Mouse (Mus musculus) macrophage (primary cell): ENCODE measurements around the gene Tmed1. TPM values are rescaled to one million over a fixed set of nuclear protein-coding genes. Genes with fewer than 3 reads are reported as not detected.
"Not testable (repeated sequence)": the region's sequence is repeated elsewhere in the genome, so short reads cannot be mapped to it uniquely, and the experiment has no call there.

Experiments used
- H3K27ac ChIP-seq: fragments of 350-480 bp; formaldehyde crosslinking; 2 replicates; pipeline ENCODE4 v1.9.0; 2021
- H3K36me3 ChIP-seq: fragments of 350-480 bp; formaldehyde crosslinking; 2 replicates; pipeline ENCODE4 v1.9.0; 2021; ENCODE audit errors: inconsistent target
- H3K4me3 ChIP-seq: fragments of 350-480 bp; formaldehyde crosslinking; 2 replicates; pipeline ENCODE4 v1.9.0; 2021; ENCODE audit errors: inconsistent target
- H3K79me2 ChIP-seq: fragments of 350-480 bp; formaldehyde crosslinking; 2 replicates; pipeline ENCODE4 v1.9.0; 2021; ENCODE audit errors: inconsistent target
- WGBS: methylation state at CpG from one replicate; pipeline ENCODE4 v1.1.7; 2026; ENCODE audit warnings: inconsistent platforms; ENCODE audit not compliant: missing documents; 5-methylcytosine and 5-hydroxymethylcytosine counted together
- polyA plus RNA-seq: library from polyadenylated mRNA; stranded (reverse); fragments of 250-400 nt; gene quantifications from 3 replicates; pipeline ENCODE4 v1.2.4, GENCODE M21; 2018; ENCODE audit warnings: inconsistent platforms

Tmed1 gene
- polyA plus RNA-seq, 1 experiment from 2014 or later: 5.5 TPM

DNA sequence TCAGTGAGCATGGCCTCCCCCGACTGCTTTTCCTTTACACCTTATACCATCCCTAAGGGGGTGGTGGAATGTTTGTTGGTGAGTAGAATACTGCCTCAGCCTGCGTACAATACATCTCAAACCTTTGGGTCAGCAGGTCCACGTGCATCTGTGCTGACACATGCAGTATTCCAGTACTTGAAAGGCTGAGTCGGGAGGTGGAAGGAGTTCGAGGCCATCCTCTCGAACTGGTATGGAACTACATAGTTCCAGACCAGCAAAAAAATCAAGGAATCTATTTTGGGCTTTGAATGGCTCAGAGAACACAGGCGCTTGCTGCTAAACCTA, 600 bp upstream of the Tmed1 start:
- WGBS: 13% methylated on average over 7 of the region's 7 CpGs
- Histone ChIP-seq H3K27ac (peak overlapping the region; percentile 81), H3K4me3 (peak overlapping the region; percentile 50), H3K79me2 (no peaks in the 10 kb centered on the region), H3K36me3 (peaks cover 22% of the 10 kb centered on the region)

DNA sequence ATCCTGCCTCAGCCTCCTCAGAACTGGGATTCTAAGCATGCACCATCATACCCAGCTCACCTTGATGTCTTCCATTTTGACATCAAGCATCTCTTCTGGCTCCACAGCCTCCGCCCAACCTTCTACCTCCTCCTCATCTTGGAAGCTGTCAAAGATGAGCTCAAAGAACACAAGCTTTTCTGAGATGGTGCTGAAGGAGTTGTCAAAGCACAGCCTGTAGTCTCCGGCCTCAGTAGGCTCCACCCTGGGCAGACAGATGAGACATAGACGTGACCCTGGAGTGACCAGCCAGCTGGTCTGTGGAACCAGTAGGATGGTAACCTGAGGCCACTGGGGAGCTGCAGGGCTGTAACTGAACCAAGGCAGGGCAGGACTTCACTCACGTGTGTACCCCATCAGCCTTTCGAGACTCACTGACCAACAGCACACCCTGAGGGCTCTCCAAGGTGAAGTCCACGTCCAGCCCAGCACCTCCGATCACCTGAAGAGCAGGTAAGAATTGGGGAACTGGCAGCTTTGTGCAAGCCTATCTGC, 1.1 kb downstream of the Tmed1 start:
- Histone ChIP-seq H3K79me2 (no peaks in the 10 kb centered on the region), H3K4me3 (peak overlapping the region; percentile 50; the same call in 1 of the 2 replicates), H3K27ac (no peak overlapping the region), H3K36me3 (peaks cover 39% of the 10 kb centered on the region)
- 81% methylated on average over 7 of the region's 7 CpGs for WGBS

DNA sequence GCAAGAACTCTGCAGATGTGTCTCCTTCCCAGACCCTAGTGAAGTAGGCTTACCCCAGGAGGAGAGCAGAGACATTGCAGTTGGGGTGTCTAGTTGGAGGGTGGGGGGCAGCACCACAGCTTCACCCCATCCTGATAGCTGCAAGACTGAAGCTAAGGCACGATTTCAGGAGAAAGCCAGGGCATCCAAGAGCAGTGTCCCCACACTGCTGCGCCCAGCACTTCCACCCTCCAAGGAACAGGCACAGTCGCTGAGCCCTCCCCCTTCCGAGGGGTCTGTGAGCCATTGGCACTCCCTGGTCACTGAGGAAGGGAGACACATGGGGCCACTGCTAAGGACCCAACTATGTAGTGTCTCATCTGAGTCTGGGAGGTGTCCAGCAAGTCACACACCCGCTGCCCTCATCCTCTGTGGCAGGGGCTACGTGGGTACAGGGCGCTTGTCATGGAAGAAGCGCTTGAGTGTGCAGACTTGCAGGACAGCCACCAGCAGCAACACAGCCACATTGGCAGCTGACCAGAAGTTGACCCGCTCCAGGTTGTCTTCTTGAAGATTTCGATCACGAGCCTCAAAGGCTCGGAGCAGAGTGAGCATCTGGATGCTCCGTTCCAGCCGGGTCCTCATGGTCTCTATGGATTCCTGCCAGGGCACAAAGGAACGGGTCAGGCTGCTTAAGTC, 2.2 kb downstream of the Tmed1 start:
- no peaks in the 10 kb centered on the region for H3K79me2 ChIP-seq
- no peak overlapping the region for H3K27ac ChIP-seq
- 94% methylated on average over 15 of the region's 15 CpGs for WGBS
- H3K36me3 ChIP-seq: peaks cover 47% of the 10 kb centered on the region
- H3K4me3 ChIP-seq: no peak overlapping the region

DNA sequence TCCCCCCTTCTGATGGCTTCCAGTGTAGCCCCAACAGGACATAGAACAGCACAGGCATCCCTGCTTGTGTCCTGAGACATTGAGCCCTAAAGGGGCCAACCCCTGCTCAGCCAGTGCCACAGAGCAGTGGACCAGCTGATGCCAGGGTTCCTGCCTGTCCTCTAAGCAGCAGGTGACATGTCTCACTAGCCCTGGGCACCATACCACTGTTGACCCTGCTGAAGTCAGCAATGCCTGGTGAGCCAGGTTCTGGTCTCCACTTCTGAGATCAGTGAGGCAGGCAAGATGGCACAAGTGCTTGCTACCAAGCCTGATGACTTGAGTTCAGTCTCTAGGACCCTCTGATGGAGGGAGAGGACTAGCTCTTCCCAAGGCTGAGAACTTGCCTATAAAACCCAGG, 4.3 kb downstream of the Tmed1 start:
- Histone ChIP-seq H3K4me3 (no peak overlapping the region), H3K79me2 (no peaks in the 10 kb centered on the region), H3K27ac (no peak overlapping the region), H3K36me3 (peaks cover 61% of the 10 kb centered on the region)

DNA sequence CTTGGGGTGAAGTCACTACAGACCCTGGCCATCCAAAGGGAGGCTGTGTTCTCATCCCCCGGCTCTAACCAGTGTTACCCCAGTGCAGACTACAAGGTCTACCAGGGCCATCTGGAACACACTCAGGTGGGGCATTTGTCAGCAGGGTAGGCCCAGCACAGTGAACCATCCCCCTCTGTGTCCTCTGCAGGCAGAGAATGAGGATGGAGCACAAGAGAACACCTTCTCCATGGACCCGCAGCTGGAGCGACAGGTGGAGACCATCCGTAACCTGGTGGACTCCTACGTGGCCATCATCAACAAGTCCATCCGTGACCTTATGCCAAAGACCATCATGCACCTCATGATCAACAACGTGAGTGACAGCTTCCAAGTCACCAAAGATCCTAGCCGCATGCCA, 6.7 kb downstream of the Tmed1 start:
- 94% methylated on average over 8 of the region's 8 CpGs for WGBS
- Histone ChIP-seq H3K36me3 (peaks cover 78% of the 10 kb centered on the region), H3K27ac (no peak overlapping the region), H3K4me3 (no peak overlapping the region), H3K79me2 (no peaks in the 10 kb centered on the region)

DNA sequence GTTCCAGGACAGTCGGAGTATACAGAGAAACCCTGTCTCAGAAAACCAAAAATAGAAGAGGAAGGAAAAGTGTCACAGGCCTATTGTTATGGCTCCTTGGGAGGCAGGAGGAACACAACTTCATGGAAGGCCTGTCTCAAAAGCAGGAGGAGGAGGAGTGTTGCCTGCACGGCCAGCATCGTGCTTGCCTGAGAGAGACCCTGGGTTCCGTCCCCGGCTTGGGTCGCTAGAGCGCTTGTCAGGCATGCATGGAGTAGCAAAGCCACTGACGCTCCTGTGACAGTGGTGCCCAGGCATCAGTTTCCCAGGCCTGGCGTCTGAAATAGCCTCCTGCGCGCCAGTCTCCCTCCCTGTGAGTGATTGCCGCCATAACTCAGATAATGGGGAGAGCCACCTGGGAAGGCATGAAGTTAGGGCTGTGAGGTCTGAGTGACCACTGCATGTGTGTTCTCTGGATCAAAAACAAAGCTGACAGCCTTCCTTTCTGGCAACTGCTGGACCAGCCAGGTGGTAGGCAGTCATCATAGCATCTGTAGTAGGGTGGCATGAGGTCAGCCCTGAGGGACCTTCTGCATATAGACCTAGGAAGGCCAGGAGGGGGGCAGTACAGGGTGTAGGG, 11.7 kb downstream of the Tmed1 start:
- whole genome bisulfite sequencing: 95% methylated on average over 12 of the region's 12 CpGs
- no peak overlapping the region for H3K27ac ChIP-seq

DNA sequence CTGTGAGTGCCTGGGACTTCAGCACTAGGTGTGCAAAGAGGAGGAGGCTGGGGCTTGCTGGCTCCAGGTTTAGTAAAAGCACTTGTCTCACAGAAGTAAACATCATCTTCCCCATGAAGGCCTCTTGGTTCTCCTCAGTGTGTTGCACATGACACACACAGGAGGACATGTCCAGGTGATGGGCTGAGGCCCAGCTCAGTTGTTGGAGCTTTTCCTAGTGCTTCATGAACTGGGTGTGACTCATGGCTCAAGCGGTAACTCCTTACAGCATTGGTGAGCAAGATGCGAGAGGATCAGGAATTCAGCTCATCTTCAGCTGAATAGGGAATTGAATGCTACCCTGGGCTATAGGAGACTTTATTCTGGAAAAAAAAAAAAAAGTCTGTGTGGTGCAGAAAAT, 12.4 kb downstream of the Tmed1 start:
- Histone ChIP-seq H3K4me3 (no peak overlapping the region), H3K36me3 (peaks cover 77% of the 10 kb centered on the region), H3K79me2 (no peaks in the 10 kb centered on the region), H3K27ac (no peak overlapping the region)
- WGBS: 96% methylated on average over 2 of the region's 2 CpGs

More for the DNA sequence above, 11.7 kb downstream of the Tmed1 start:
- H3K36me3 ChIP-seq: peaks cover 78% of the 10 kb centered on the region
- H3K4me3 ChIP-seq: no peak overlapping the region
- no peaks in the 10 kb centered on the region for H3K79me2 ChIP-seq

DNA sequence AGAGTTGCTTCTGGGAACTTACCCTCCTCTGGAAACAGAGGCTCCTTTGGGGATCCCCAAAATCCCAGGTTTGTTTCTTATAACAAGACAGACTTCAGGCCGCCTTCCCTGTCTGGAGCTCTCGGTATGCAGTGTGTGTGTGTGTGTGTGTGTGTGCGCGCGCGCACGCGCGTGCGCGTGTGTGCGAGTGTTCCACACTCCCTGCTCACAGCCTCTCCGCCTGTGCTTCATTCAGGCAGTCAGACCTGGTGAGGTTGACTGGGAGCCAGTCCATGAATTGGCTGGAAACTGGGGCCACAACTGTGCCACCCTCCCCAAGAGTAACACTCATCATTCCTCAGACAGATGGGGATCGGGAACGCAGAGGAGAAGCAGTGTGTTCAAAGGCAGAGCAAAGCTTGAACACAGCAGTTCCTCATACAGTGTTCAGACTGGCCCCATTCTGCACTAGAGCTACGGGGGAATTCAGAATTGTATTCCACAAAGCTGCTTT, 13.0 kb downstream of the Tmed1 start:
- Histone ChIP-seq H3K79me2 (no peaks in the 10 kb centered on the region), H3K4me3 (no peak overlapping the region), H3K27ac (no peak overlapping the region), H3K36me3 (peaks cover 75% of the 10 kb centered on the region)
- WGBS: 96% methylated on average over 16 of the region's 16 CpGs

DNA sequence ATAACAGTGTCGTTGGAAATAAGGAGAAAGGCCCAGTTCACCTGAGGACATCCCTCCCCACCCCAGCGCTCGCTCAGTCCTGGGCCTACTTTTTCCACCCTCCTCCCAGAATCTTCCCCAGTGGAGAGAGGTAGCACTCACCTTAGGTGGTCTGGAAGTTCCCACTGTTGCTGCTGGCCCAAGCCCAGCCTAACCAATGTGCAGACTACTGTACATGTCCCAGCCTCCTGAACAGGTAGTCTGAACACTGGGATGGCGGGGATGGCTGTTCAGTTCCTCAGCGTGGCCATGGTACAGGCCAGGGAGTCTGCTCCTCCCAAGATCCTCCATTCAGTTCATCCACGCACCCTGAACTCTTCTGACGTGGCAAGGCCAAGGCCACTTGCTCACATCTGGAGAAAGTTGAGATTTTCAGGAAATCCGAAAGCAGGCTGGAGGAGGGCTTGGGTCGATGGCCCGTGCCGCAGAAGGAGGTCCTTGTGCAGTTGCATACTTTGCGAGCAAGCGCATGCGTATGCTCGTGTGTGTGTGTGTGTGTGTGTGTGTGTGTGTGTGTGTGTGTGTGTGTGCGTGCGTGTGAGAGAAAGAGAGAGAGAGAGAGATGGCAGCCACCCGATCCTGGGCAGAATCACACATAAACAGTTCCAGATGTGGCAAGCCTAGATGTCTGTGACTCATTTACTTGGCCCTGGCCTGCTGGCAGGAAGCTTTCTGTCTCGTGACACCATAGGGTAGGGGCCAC, 13.6 kb downstream of the Tmed1 start:
- 90% methylated on average over 12 of the region's 19 CpGs for WGBS
- Histone ChIP-seq H3K36me3 (peaks cover 75% of the 10 kb centered on the region), H3K79me2 (no peaks in the 10 kb centered on the region), H3K27ac (no peak overlapping the region), H3K4me3 (no peak overlapping the region)

DNA sequence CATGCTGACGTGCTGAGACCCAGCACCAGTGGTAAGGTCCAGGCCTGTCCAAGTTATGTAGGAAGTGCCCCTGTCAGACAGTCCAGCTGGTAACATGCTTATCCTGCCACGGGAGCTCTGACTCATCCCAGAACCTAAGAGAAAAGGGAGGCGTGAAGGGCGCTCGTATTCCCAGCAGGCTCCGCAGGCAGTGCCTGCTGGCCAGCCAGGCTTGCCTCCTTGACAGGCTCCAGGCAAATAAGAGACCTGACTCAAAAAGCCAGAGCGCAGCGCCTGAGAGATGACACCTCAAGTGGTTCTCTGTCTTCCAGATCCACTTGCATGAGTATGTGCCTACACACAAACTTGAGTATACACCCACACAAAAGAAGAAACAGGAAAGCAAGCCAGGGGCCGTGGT, 15.3 kb downstream of the Tmed1 start:
- Histone ChIP-seq H3K36me3 (peaks cover 88% of the 10 kb centered on the region), H3K4me3 (no peak overlapping the region), H3K27ac (no peak overlapping the region), H3K79me2 (no peaks in the 10 kb centered on the region)
- WGBS: 95% methylated on average over 9 of the region's 9 CpGs

DNA sequence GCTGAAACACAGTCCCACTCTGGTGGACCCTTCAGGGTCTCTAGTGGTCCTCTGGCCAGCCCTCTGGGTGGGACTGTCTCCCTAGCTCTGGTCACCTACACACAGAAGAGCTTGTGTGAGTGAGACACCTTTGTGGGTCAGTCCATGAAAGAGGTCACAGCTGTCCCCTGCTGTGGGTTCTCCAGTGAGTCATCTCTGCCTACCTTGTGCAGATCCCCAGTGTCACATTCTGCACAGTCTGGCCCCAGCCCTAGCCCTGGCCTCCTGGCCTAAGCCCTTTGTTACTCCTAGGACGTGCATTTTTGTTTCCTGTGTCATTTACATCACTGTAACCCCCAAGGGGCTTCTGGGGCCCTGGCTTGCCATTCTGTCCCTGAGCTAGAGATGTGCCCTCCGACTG, 16.1 kb downstream of the Tmed1 start:
- Histone ChIP-seq H3K79me2 (no peaks in the 10 kb centered on the region), H3K36me3 (peaks cover 87% of the 10 kb centered on the region), H3K4me3 (no peak overlapping the region), H3K27ac (no peak overlapping the region)
- WGBS: 100% methylated on average over 1 of the region's 2 CpGs

DNA sequence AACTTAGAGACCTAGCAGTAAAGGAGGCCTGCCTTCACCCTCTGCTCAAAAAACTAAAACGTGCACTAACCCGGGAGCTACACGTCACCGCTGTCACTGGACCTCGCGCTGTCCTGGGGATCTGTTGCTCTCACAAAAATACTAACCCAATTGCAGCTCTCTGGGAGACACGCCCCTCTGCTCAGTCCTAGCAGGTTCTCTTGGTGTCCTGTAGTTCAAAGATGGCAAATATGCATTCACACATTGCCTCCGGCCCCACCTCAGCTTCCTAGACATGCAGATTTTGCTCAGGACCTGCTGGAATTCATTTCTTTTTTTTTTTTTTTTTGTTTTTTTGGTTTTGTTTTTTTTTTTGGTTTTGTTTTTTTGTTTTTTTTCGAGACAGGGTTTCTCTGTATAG, 19.4 kb downstream of the Tmed1 start:
- WGBS: 91% methylated on average over 8 of the region's 9 CpGs
- Histone ChIP-seq H3K36me3 (peaks cover 85% of the 10 kb centered on the region), H3K79me2 (no peaks in the 10 kb centered on the region), H3K27ac (no peak overlapping the region), H3K4me3 (no peak overlapping the region)

DNA sequence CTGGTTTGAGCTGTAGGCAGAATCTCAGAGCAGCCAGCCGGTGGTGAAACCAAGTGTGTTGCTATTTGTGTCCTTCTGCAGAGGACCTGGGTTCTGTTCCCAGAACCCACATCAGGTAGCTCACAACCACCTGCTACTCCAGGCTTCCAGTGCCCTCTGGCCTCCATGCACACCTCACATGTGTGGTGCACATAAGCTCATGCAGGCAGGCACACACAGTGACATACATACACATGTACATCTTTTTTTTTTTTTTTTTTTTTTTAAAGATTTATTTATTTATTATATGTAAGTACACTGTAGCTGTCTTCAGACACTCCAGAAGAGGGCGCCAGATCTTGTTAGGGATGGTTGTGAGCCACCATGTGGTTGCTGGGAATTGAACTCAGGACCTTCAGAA, 21.8 kb downstream of the Tmed1 start:
- H3K4me3 ChIP-seq, H3K27ac ChIP-seq, H3K79me2 ChIP-seq: not testable (repeated sequence)
- H3K36me3 ChIP-seq: peaks cover 87% of the 10 kb centered on the region
- 100% methylated on average over 1 of the region's 2 CpGs for whole genome bisulfite sequencing

DNA sequence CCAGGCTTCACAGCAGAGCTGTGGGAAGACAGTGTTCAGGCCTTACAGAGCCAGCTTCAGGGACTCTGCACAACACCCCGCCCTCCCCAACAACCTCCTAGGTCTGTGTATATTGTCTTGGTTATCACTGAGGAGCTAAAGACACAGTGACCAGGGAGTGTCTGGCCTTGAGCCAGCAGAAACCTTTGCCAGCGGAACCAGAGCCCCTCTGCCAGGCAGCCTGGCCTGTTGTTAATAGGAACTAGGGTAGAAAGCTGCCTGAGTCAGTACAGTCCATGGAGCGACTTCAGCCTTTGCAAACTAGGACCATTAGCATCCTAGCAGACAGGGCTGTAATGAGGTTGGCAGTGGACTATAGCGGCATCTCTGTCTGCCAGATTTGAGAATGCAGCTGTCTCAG, 26.0 kb downstream of the Tmed1 start:
- peaks cover 84% of the 10 kb centered on the region for H3K36me3 ChIP-seq
- H3K4me3 ChIP-seq: no peak overlapping the region
- no peaks in the 10 kb centered on the region for H3K79me2 ChIP-seq
- 100% methylated on average over 4 of the region's 4 CpGs for WGBS
- no peak overlapping the region for H3K27ac ChIP-seq

DNA sequence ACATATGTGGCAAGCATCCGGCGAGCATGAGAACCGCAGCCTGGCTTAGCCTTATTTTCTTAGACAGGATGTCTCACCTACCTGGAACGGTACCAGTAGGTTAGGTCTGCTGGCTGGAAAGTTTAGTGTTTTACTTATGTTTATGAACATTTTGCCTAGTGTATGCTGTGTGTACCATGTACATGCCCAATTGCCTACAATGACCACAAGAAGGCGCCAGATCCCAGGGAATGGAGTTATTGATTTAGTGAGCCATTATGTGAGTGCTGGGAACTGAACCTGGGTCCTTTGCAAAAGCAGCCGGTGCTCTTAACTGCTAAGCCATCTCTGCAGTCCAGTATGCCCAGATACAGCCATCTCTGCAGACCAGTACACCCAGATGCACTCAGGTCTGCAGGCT, 32.3 kb downstream of the Tmed1 start:
- H3K36me3 ChIP-seq: peaks cover 93% of the 10 kb centered on the region
- no peaks in the 10 kb centered on the region for H3K79me2 ChIP-seq
- no peak overlapping the region for H3K4me3 ChIP-seq
- WGBS: 96% methylated on average over 6 of the region's 6 CpGs
- H3K27ac ChIP-seq: no peak overlapping the region
